Mouse (Mus musculus) lung, postnatal 4 days (tissue): ENCODE data around the gene Gm49358.

Experiments used
- DNase-seq, 2 experiments: peaks; one replicate each; pipeline ENCODE4 v3.0.0; 2021

Gm49358 gene

GRCm38 (mm10) chr10:86763672-86764071 is at the start of gene Gm49358:
TSS of gene Gm49358 (plus strand) at chr10:86763972.
- no peak for DNase-seq

DNA sequence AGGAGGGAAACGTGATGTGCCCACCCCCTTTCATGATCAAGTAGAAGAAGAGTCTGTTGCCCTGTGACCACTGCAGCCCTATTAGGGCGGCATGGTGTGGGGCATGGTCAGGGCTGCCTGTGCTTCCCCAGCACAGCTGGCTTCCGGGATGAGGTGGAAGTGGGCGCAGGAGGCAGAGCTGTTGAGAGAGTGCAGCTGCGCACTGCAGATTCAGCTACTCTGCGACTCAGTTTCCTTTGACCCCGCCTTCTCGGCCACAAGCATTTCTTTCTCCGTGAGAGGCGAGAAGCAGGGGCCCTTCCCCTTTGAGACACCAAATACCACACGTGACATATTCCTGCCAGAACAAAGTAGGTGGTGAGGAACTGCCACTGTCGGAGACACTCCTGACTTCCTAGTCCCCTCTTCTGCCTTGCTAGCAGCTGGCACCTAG is 36.2 kb upstream of the Gm49358 start:
- peak; percentile 74 to 80 for DNase-seq

- DNase-seq = peak; percentile 12 to 27
Measured at GRCm38 (mm10) chr10:86728176-86728575, 35.6 kb upstream of the Gm49358 start.

- DNase-seq = peak; percentile 76 to 86
Measured at GRCm38 (mm10) chr10:86730823-86731499, 32.8 kb upstream of the Gm49358 start.

DNA sequence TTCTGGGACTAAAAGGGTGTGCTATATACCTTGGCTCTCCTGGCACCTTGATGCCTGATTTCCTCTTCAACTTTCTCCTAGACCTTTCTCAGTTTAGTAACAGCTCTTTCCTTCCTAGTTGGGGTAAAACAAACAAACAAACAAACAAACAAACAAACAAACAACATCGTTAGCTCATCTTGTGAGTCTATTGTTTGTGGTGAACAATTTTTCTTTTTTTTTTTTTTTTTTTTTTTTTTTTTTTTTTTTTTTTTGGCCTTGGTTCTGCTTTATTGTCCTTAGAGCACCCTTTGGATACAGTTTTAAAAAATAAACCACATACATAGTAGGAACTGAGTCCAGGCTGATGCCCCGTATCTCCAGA is 32.3 kb upstream of the Gm49358 start:
- no peak for DNase-seq

- no peak for DNase-seq
Measured at GRCm38 (mm10) chr10:86735036-86735435, 28.7 kb upstream of the Gm49358 start.

DNA sequence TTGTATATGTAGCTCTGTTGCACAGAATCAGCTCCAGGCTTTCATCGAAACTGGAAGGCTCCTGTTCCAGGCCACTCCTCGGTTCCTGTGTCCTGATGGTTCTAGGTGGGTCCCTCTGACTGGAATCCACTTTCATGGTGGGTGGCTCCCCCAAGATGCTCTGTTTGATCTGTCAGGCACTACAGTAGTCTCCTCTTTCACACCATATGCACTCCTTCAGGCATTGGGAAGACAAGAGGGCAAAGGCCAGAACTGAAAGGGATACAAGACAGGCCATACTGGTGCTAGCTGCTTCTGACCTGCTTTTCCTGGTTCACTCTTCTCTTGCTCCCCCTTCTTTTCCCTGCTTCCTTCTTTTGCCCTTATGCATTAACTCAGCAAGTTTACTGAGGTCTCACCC is 20.9 kb upstream of the Gm49358 start:
- DNase-seq = no peak

GRCm38 (mm10) chr10:86744306-86744705 is 19.5 kb upstream of the Gm49358 start:
- no peak for DNase-seq

DNA sequence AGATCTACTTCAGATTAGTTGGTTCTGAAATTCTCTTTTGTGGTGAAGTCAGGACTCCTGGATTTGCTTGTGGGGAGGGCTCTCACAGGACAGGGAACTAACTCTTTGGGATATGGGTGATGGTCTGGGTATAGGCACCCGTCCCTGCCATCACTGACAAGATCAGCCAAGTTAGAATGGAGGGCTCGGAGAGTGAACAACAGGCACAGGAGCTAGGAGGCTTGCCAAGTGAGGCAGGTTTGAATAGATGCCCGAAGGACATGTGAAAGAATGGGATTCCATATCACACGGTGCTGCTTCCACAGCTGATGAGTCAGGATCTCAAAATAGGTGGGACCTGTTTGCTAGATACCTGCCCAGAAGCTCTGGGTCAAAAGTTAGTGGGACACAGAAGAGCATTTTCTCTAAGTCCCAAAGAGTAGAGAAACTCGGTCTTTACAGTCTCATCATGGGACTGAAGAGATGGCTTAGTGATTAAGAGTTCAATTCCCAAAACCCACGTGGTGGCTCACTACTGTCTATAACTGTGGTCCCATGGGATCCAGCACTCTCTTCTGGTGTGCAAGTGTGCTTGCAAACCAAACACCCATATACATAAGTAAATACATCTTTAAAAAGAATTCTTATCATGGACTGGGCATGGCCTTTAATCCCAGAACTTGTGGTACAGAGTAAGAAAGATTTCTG is 7.8 kb upstream of the Gm49358 start:
- DNase-seq = no peak

- no peak for DNase-seq
Measured at GRCm38 (mm10) chr10:86757724-86758123, 6.0 kb upstream of the Gm49358 start.

DNA sequence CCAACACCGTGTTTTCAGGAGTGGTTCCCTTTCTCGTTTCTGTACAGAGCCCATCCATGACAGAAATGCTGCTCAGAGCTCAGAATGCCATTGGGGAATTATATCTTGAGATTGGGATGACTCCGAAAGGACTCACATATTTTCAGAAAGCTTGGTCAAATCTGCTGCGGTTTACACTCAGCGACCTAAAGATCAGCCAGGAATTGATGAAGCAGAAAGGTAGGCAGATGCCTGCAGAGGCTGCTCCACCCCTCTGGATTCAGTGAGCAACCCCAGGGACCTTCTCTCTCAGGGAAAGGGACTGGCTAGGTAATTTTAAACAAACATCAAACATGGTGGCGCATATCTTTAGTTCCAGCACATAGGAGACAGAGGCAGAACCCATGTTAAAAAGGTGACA is 5.6 kb upstream of the Gm49358 start:
- no peak for DNase-seq

GRCm38 (mm10) chr10:86761236-86761635 is 2.5 kb upstream of the Gm49358 start:
- DNase-seq = no peak

GRCm38 (mm10) chr10:86761722-86762383 is 1.9 kb upstream of the Gm49358 start:
- no peak for DNase-seq

- no peak for DNase-seq
Measured at GRCm38 (mm10) chr10:86762384-86762730, 1.4 kb upstream of the Gm49358 start.

- no peak for DNase-seq
Measured at GRCm38 (mm10) chr10:86765344-86765966, 1.7 kb downstream of the Gm49358 start.

DNA sequence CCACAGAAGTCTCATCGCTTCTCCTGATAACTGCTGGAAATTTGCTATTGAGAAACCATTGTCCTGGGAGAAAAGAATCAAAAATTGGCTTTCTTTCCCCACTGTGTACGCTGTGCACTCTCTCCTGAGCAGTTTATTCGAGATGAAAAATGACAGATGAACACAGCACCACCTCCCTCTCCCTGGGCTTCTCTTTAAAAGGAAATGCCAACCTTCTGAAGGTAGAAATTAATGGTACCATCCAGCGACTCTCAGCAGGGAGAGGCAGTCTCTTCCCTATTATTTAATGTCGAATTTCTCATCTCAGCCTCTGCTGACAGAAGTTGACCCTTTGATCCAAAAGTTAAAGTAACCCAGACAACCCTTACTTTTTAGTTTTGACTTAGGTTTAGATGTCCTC is 5.4 kb downstream of the Gm49358 start:
- no peak for DNase-seq

- DNase-seq = no peak
Measured at GRCm38 (mm10) chr10:86769797-86770196, 6.0 kb downstream of the Gm49358 start.

DNA sequence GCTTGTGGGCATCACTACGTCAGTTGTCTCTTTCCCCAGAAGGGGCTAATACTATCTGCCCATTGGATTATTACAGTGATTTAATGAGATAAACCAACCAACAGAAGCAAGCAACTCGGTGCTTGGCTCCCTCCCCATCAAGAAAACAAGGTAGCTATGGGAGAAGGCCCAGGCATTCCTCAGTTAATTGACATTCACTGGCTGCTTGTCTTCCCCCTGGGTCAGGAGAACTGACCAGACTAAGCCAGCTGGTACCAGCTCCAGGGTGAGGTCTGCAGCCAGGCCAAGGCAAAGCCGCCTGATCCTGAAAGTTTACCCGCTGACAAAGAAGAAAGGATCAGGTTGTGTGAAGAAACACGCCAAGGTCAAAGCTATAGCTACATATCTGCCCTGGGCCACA is 7.9 kb downstream of the Gm49358 start:
- DNase-seq = no peak

DNA sequence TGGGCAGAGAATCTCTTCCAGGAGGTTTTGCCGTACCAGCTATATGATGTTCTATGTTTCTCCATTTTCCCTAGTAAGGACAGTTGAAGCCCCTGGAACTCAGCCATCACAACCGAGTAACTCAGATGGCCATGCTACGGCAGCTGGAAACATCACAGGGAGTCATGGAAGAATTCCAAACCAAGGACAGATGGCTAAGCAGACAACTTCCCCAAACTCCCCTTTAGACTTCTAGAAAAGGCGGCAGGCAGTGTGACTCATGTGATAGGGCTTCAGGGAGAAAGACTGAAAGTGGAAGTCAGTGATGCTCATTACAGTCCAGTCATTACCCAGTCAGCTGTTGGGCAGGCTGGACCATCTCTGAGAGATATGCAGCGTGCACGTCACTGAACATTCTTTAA is 8.5 kb downstream of the Gm49358 start:
- DNase-seq = no peak

DNA sequence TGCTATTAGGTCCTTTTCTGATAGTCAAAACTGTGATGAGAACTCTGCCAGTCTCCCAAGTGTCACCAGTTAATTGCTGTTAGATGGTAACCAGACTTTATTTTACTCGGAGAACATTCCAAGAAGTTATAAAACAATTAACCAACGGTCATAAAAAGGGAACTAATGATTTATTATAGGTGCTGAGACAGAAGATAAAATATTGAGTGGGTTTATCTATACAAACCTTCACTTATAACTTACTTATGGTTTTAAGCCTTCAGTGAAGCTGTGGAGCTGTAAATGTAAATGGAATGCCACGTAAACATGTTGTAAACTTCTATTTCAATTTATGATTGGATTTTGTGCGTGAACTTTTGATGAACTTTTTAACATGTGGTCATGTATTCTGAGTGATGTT is 9.6 kb downstream of the Gm49358 start:
- no peak for DNase-seq

DNA sequence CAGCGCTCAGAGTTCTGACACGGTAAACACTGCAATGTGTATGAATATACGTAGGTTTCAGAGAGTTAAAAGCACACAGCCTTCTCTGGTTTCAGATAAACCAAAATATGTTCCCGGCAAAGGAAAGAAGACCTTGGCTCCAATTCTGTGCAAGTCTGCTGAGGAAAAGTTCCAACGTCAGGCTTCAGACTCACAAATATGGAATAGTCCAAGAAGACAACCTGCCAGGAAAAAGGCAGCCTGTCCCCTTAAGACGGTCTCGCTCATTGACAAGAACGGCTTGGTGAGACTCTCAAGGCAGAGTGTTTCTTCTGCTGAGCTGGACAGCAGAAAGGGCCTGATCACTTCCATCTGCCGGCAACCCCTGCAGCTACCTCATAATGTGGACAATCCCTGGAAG is 12.5 kb downstream of the Gm49358 start:
- no peak for DNase-seq

DNA sequence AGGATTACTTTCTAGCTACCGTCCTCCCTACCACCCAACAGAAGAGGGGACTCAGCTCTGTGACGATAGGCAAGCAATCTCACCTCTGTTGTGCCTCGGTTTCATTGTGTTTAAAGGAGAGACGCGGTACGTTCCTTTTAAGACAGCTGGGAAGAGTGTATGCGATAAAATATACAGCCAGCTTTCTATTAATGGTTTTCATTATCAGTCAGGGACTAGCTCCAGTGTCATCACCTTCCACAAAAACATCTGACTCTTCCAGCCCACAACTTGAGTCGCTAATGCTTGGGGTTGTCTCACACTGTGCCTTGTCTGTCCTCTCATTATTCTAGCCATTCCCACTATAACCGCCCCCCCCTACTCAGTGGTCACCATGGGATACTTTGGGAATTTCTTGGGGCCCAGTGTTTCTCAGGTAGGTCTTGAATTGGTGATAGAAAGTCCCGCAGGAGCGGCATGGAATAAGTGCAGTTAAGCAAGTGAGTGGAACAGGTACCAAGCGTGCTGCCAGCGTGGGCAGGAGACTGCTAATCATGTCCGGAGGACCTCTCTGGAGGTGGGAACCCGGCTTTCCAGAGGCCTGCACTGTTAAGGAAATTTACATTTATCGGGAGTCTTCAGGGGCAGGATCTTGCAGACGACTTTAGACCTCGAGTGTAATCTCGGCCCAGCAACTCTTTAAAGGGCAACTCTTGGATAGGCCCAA is 14.0 kb downstream of the Gm49358 start:
- DNase-seq = no peak
